Mouse (Mus musculus): ENCODE data around the gene Fto. TPM values are rescaled to one million over a fixed set of nuclear protein-coding genes. Genes with fewer than 3 reads are reported as not detected.
A peak's percentile ranks its signal among the peaks of the same experiment; 100 is the strongest.

Fto gene
- polyA plus RNA-seq, 1 experiment from 2014 or later = 114 TPM

DNA sequence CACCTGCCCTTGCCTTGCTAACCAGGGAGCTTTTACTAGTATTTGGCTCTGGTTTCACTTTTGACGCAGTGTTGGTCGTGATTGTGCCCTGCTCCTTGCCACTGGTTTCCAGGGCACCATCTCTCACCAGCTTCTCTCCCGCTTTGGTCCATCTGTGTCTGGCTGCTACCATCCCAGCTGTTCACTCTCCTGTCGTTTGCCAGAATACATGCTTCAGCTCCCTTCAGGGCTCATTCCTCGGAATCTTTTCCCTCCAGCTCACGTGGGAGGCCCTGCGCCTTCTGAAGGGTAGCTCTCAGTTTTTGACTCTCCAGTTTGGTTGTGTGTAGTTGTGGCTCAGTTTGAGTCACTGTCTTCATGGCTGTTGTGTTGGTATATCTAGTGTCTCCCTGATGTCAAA is 37.3 kb downstream of the Fto start:
- no peak overlapping the region for H3K9ac ChIP-seq (replicated peaks)
- no peak overlapping the region for H3K27ac ChIP-seq (replicated peaks)
- H3K4me1 ChIP-seq = peaks cover 21% of the 10 kb centered on the region
- WGBS = 58% methylated on average over 7 of the region's 7 CpGs
- no peaks in the 10 kb centered on the region for H3K9me3 ChIP-seq
- H3K4me2 ChIP-seq (replicated peaks) = no peak overlapping the region
- H3K36me3 ChIP-seq = no peaks in the 10 kb centered on the region
- no peak for ATAC-seq (replicated peaks)
- H3K27me3 ChIP-seq = no peaks in the 10 kb centered on the region
- no peak overlapping the region for H3K4me3 ChIP-seq

DNA sequence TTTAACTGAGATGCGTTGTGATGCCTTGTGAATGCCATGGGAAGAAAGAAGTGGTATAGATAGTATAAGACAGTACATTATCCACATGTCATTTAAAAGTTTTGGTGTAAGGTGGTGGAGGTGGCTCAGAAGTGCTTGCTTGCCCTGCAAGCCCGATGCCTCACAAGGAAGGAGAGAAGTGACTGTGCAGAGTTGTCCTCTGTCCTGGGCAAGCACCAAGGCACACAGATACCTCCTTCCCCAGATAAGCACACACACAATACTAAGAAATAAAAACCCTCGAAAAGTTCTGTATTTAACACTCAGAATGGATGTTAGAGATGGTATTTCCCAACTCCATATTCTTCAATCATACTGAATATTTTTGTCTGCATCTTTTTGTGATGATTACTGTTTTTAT is 39.3 kb downstream of the Fto start:
- Histone ChIP-seq H3K4me2 (replicated peaks) (no peak overlapping the region), H3K9me3 (no peaks in the 10 kb centered on the region), H3K4me3 (no peak overlapping the region), H3K9ac (replicated peaks) (no peak overlapping the region), H3K36me3 (no peaks in the 10 kb centered on the region), H3K4me1 (peaks cover 32% of the 10 kb centered on the region), H3K27me3 (no peaks in the 10 kb centered on the region), H3K27ac (replicated peaks) (no peak overlapping the region)
- WGBS = 94% methylated on average over 3 of the region's 3 CpGs
- ATAC-seq (replicated peaks) = no peak

DNA sequence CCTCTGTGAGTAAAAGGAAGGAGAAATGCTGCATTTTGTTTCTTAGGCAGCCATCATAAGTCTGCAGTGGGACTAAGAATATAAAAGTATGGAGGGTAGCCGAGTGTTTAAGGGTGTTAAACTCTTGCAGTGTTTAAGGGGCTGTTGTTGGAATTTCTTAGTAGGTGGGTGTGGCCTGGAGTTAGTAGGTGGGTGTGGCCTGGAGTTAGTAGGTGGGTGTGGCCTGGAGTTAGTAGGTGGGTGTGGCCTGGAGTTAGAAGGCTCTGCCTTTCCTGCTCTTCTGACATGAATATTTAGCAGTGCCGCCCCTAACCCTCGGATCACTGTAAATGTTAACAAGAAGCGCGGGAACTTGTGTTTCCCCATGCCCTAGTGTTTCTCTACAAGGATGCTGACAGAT is 39.7 kb downstream of the Fto start:
- H3K36me3 ChIP-seq = no peaks in the 10 kb centered on the region

DNA sequence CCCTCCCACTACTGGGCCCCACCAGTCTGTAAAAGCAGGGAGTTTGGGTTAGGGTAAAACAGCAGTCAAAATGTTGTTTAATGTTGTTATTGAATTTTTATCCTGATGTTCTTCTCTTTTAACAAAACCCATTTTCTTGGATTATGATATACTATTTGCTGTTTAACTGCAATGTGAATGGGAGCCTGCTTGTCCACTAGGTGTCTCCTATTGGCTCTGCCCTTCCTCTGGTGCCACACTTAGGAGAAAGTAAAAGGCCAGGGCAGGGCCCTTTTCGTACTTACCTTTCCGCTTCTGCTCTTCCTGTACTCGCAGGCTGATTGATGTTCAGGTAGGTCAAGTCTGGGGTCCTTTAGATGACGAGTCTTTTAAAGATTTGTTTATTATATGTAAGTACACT is 40.6 kb downstream of the Fto start:
- 91% methylated on average over 4 of the region's 4 CpGs for WGBS
- Histone ChIP-seq H3K4me2 (replicated peaks) (no peak overlapping the region), H3K4me3 (no peak overlapping the region), H3K4me1 (peaks cover 32% of the 10 kb centered on the region), H3K9me3 (no peaks in the 10 kb centered on the region), H3K9ac (replicated peaks) (no peak overlapping the region), H3K36me3 (no peaks in the 10 kb centered on the region), H3K27me3 (no peaks in the 10 kb centered on the region), H3K27ac (replicated peaks) (no peak overlapping the region)
- no peak for ATAC-seq (replicated peaks)

More for the DNA sequence above, 39.7 kb downstream of the Fto start:
- Histone ChIP-seq H3K27me3 (no peaks in the 10 kb centered on the region), H3K9ac (replicated peaks) (no peak overlapping the region), H3K4me1 (peaks cover 32% of the 10 kb centered on the region), H3K27ac (replicated peaks) (no peak overlapping the region), H3K9me3 (no peaks in the 10 kb centered on the region), H3K4me3 (no peak overlapping the region), H3K4me2 (replicated peaks) (no peak overlapping the region)
- ATAC-seq (replicated peaks) = no peak
- 85% methylated on average over 5 of the region's 5 CpGs for WGBS

DNA sequence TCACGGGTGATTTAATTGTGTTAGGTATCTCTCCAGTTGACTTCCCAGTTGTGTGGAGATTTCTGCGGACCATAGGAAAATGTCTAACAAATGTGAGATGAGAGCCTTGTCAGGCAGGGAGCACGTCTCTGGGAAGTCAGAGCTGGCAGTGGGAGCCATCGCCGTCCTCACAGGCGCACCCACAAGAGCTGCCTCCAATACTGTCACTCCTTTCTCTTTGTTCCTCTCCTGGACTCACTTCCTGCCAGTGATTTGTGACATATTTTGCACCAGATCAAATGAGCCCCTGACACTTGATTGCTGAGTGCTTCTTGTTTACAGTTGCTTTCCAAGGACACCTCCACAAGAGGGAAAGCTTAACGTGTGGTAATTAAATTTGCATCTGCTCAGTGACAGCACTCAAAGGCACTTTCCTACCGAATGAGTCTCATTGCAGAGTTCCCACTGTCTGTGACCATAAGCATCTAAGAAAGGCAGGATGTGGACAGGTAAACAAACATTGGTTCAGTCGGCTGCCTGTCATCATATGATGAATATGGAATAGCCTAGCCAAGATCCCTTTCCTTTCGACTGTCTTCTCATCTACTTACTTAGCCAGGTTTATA is 42.1 kb downstream of the Fto start:
- Histone ChIP-seq H3K4me3 (no peak overlapping the region), H3K9ac (replicated peaks) (no peak overlapping the region), H3K4me1 (peaks cover 30% of the 10 kb centered on the region), H3K27me3 (no peaks in the 10 kb centered on the region), H3K4me2 (replicated peaks) (peak overlapping the region; percentile 16), H3K36me3 (no peaks in the 10 kb centered on the region), H3K27ac (replicated peaks) (peak overlapping the region; percentile 75), H3K9me3 (no peaks in the 10 kb centered on the region)
- WGBS = 28% methylated on average over 10 of the region's 10 CpGs
- peak; percentile 71 for ATAC-seq (replicated peaks)

DNA sequence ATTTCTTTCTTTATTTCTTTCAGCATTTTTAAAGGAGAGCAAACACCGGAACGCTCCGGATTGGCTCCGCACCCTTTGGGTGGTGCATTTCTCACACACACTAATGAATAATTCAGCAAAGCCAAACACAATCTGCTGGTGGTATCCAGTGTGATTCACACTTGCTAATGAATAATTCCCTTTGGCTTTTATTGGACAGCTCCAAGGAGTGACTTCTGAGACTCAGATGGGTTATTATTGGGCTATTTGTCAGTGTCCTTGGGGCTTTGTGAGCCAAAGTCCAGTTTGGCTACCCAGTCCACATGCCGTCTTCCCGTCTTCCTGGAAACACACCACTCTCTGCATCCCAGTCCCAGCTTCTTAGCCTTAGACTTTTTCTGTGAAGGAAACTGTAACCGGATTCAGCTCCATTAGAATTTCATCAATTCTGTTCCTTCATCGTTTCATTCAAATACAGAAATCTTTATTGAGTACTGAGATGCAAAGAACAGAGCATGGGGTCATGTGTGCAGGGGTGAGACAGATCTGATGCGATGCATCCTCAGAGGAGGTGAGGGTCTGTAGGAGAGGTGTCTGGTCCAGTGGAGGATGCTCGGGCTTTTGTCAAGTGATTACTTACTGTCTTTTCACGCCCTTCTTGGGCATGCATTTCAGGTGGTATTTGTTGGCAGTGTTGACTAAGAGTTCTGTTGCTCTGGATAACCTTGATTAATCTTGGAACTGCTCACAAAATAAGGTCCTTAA is 42.8 kb downstream of the Fto start:
- peak overlapping the region; percentile 75 for H3K27ac ChIP-seq (replicated peaks)
- no peak overlapping the region for H3K9ac ChIP-seq (replicated peaks)
- peak overlapping the region; percentile 16 for H3K4me2 ChIP-seq (replicated peaks)
- no peaks in the 10 kb centered on the region for H3K27me3 ChIP-seq
- peak; percentile 78 for ATAC-seq (replicated peaks)
- no peaks in the 10 kb centered on the region for H3K36me3 ChIP-seq
- 55% methylated on average over 11 of the region's 11 CpGs for WGBS
- no peaks in the 10 kb centered on the region for H3K9me3 ChIP-seq
- H3K4me3 ChIP-seq = no peak overlapping the region
- peaks cover 26% of the 10 kb centered on the region for H3K4me1 ChIP-seq

DNA sequence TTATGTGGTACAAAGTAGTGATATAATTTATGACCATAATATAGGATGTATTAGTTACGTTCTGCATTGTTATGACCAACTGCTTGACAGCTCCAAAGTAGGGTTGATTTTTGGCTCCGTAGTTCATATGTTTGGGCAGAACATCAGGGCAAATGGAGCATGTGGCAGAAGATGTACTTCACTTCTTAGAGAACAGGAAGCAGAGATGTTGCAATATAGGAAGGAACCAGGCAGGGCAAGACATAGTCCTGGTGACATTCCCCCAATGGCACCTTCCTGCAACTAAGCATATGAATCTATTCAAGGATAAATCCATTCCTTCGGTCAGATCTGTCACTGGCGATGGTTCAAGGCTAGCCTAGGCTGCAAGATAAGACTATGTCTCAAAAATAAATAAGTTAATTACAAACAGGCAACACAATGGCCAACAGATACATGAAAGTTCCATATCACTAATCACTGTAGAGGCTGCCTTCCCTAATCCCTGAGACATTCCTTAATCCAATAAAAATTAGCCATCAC is 44.2 kb downstream of the Fto start:
- Histone ChIP-seq H3K9ac (replicated peaks) (no peak overlapping the region), H3K27me3 (no peaks in the 10 kb centered on the region), H3K36me3 (no peaks in the 10 kb centered on the region), H3K4me3 (no peak overlapping the region), H3K4me1 (peaks cover 26% of the 10 kb centered on the region), H3K4me2 (replicated peaks) (no peak overlapping the region), H3K9me3 (no peaks in the 10 kb centered on the region), H3K27ac (replicated peaks) (no peak overlapping the region)
- ATAC-seq (replicated peaks) = no peak
- 91% methylated on average over 4 of the region's 4 CpGs for WGBS

DNA sequence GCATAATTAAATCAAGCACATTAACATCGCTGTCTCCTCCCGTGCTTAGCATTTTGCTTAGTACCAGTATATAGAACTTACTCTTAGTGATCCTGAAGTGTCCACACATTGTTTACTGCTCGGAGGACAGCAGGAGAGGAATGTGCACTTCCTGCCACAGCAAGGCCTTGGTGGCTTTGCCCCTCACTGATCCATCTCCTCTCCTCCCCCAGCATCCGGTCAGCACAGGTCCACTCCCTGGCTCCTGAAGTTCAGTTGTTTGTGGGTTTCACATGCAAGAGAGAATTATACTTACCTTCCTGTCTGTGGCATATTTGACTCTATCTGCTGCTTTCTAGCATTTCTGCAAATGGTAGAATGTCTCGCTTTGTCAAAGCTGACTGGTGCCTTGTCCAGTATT is 44.7 kb downstream of the Fto start:
- H3K36me3 ChIP-seq = no peaks in the 10 kb centered on the region
- H3K4me2 ChIP-seq (replicated peaks) = no peak overlapping the region
- WGBS = 87% methylated on average over 5 of the region's 5 CpGs
- no peak overlapping the region for H3K9ac ChIP-seq (replicated peaks)
- no peak for ATAC-seq (replicated peaks)
- no peak overlapping the region for H3K27ac ChIP-seq (replicated peaks)
- no peak overlapping the region for H3K4me3 ChIP-seq
- H3K27me3 ChIP-seq = no peaks in the 10 kb centered on the region
- peaks cover 26% of the 10 kb centered on the region for H3K4me1 ChIP-seq
- H3K9me3 ChIP-seq = no peaks in the 10 kb centered on the region

DNA sequence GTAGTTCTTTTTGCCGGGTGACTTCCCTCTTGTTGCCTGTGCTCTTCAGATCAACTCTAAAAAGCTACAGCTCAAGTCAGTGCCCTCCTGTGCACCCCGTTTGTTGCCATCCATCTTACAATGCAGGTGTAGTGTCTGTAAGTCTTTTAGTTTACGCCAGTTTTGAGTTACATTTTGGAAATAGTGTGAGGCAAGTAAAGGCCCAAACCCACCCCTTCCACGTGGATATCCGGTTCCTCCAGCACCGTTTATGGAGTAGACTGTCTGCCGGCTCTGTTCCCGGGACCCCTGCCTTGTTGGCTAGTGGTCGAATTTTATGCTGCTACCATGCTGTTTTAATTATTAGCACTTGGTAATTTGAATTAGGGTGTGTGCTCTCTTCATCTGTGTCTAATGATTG is 46.2 kb downstream of the Fto start:
- Histone ChIP-seq H3K36me3 (no peaks in the 10 kb centered on the region), H3K4me1 (peaks cover 27% of the 10 kb centered on the region), H3K27me3 (no peaks in the 10 kb centered on the region), H3K4me2 (replicated peaks) (no peak overlapping the region), H3K4me3 (no peak overlapping the region), H3K9me3 (no peaks in the 10 kb centered on the region), H3K9ac (replicated peaks) (no peak overlapping the region), H3K27ac (replicated peaks) (no peak overlapping the region)
- ATAC-seq (replicated peaks) = no peak
- 86% methylated on average over 9 of the region's 9 CpGs for WGBS

DNA sequence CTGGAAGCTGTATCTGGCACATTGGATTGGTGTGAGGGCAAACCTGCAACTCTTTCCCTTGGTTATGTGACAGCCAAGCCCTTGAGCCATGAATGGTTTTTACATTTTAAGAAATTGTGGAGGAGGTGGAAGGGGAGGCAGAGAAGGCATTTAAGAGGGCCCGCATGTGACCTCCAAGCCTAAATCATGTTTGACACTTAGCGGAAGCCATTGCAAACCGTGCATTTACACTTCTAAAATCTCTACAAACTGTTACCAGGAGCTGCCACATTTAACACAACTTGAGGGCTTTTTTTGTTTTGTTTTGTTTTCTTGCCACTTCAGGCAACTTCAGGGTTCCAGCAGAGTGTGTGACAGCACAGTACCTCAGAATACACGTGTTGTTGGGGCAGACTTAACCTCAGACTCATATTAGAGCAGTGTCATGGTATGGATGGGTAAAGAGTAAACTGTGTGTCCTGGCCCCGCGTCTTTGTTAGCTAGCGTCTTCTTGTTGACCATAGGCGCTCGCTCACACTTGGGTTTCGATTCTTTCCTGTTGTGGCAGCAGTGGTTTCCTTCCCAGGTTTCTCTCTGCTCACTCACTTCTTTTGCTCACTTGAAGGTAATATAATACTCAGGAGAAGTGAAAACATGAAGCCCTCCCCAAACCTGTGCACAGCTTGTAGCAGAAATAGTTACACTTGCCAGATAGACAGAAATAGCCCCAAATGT is 47.5 kb downstream of the Fto start:
- 93% methylated on average over 10 of the region's 10 CpGs for WGBS
- Histone ChIP-seq H3K4me2 (replicated peaks) (no peak overlapping the region), H3K9me3 (no peaks in the 10 kb centered on the region), H3K27ac (replicated peaks) (no peak overlapping the region), H3K4me1 (peaks cover 27% of the 10 kb centered on the region), H3K36me3 (no peaks in the 10 kb centered on the region), H3K27me3 (no peaks in the 10 kb centered on the region), H3K4me3 (no peak overlapping the region), H3K9ac (replicated peaks) (no peak overlapping the region)
- ATAC-seq (replicated peaks) = no peak

DNA sequence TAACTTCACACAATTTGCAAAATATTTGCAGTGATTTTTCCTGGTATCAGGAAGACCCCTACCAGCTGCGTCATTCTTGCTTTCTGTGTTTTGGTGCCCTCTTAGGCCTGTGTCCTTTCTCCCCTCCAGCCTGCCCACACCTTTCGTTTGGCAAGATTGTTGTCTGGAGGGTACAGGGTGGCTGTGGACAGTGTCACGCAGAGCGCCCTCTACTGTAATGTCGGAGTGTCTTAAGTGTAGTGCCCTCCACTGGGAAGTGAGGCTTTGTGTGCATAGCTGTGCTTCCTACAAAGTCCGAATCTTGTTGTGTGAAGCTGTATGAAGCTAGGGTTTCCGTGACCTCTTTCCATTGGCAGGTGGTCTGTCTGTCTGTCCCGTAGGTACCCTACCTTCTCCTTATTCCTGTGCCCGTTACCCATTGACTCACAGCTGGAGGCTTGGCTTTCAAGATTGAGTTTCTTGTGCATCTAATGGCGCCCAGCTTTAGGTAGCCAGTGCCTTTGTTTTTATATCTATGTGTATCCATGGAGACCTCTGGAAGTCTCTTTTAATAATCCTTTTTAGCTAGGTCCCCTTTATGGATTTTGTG is 50.0 kb downstream of the Fto start:
- Histone ChIP-seq H3K9ac (replicated peaks) (no peak overlapping the region), H3K27ac (replicated peaks) (no peak overlapping the region), H3K4me2 (replicated peaks) (no peak overlapping the region), H3K36me3 (no peaks in the 10 kb centered on the region), H3K4me1 (peaks cover 22% of the 10 kb centered on the region), H3K4me3 (no peak overlapping the region), H3K27me3 (no peaks in the 10 kb centered on the region; the same call in 1 of the 2 replicates), H3K9me3 (no peaks in the 10 kb centered on the region)
- 85% methylated on average over 10 of the region's 10 CpGs for WGBS
- ATAC-seq (replicated peaks) = no peak

DNA sequence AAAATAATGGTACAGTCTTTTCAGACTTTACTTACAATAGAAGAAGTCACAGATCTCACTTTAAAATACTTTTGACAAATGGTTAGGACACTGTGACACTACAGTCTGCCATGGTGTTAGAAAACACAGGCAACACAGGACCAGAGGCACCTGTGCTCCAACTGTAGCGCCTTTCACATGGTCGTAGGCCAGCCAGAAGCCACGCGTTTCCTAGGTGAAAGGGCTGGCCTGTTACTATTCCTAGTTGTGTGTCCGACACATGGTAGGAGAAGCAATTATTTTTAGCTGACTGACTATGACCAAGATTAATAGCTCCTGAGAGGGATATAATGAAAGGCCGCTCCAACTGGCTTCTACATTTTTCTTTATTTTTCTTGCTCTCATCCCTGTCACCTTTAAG is 50.9 kb downstream of the Fto start:
- Histone ChIP-seq H3K9me3 (no peaks in the 10 kb centered on the region), H3K36me3 (no peaks in the 10 kb centered on the region), H3K27me3 (no peaks in the 10 kb centered on the region; the same call in 1 of the 2 replicates), H3K4me3 (no peak overlapping the region), H3K4me2 (replicated peaks) (no peak overlapping the region), H3K27ac (replicated peaks) (no peak overlapping the region), H3K4me1 (peaks cover 22% of the 10 kb centered on the region), H3K9ac (replicated peaks) (no peak overlapping the region)
- ATAC-seq (replicated peaks) = no peak
- WGBS = 79% methylated on average over 6 of the region's 6 CpGs

Measured in forebrain, embryonic 15.5 days (tissue).